Mouse (Mus musculus) bone marrow macrophage, adult 2 months (primary cell): ENCODE data around the gene Tiam1.

Experiments
- CTCF ChIP-seq: IDR thresholded peaks from 2 replicates; pipeline ENCODE4 v1.5.1; 2012; ENCODE audit warnings: low read depth, mild to moderate bottlenecking, low read length, moderate library complexity
- POLR2A ChIP-seq: IDR thresholded peaks from 2 replicates; pipeline ENCODE4 v1.6.1; 2012; ENCODE audit warnings: mild to moderate bottlenecking, low read depth, low read length, borderline replicate concordance

- TF ChIP-seq CTCF (no peak), POLR2A (no peak)
Measured at GRCm38 (mm10) chr16:89747864-89748263, 395.7 kb downstream of the Tiam1 start.
